Mouse (Mus musculus): ENCODE measurements around the gene Syap1. TPM values are rescaled to one million over a fixed set of nuclear protein-coding genes. Genes with fewer than 3 reads are reported as not detected.

The Syap1 gene
- polyA plus RNA-seq, 1 experiment from 2014 or later, result 50.3 TPM

- Histone ChIP-seq H3K27me3 (ENCODE audit: control insufficient read depth, insufficient read depth, low read length) (peaks cover 5% of the 10 kb centered on the region; the same call in 1 of the 2 replicates), H3K4me2 (ENCODE audit: low read depth, severe bottlenecking) (peak overlapping the region; percentile 86), H3K4me1 (ENCODE audit: control insufficient read depth, insufficient read depth, low read length) (no peaks in the 10 kb centered on the region), H3K9me3 (ENCODE audit: control insufficient read depth, low read length) (no peaks in the 10 kb centered on the region), H3K36me3 (ENCODE audit: control insufficient read depth, insufficient read depth, low read length) (no peaks in the 10 kb centered on the region), H3K9ac (ENCODE audit: low read length) (no peak overlapping the region), H3K27ac (replicated peaks; ENCODE audit: low read depth, low read length) (no peak overlapping the region), H3K4me3 (ENCODE audit: low read depth, low read length) (peak overlapping the region; percentile 53)
- no peak for DNase-seq (ENCODE audit: low spot score)
- WGBS, result 52% methylated on average over 6 of the region's 6 CpGs
- ATAC-seq (ENCODE audit: insufficient number of reproducible peaks, low FRiP score, low TSS enrichment, low read depth), result no peak
Measured at GRCm38 (mm10) chrX:162828016-162828415, 60.2 kb downstream of the Syap1 start.

MicroRNAs encoded within 50 kb of the gene (microRNA counts, 519-probe panel; counts per million panel counts)
- microRNA mmu-miR-3473, result not detected

Small RNA genes lying within 50 kb of the gene (microRNA-seq; reads per million reads assigned to microRNA genes)
- not detected for gene Mir3473a

Other genes with a start within 250 kb of the Syap1 start
- 0.44 and 1.1 TPM in 2 replicates for gene Reps2, start 244.8 kb downstream of the Syap1 start, polyA plus RNA-seq (2014; fragmentation: Nextera tagmentation; extraction: Ambion mirVana)
- 430 and 436 TPM in 2 replicates for gene Rbbp7, start 128.0 kb downstream of the Syap1 start, polyA plus RNA-seq (2014; fragmentation: Nextera tagmentation; extraction: Ambion mirVana)
- gene Txlng, start 59.0 kb downstream of the Syap1 start, polyA plus RNA-seq (2014; fragmentation: Nextera tagmentation; extraction: Ambion mirVana), result 18.7 and 20.0 TPM in 2 replicates
- gene Ctps2, start 12.8 kb upstream of the Syap1 start, polyA plus RNA-seq (2014; fragmentation: Nextera tagmentation; extraction: Ambion mirVana), result 117 and 124 TPM in 2 replicates
- not detected in 2 replicates for gene S100g, start 76.2 kb upstream of the Syap1 start, polyA plus RNA-seq (2014; fragmentation: Nextera tagmentation; extraction: Ambion mirVana)